ENCODE assay signal across 15 mouse cellular contexts in the genomic region with DNA sequence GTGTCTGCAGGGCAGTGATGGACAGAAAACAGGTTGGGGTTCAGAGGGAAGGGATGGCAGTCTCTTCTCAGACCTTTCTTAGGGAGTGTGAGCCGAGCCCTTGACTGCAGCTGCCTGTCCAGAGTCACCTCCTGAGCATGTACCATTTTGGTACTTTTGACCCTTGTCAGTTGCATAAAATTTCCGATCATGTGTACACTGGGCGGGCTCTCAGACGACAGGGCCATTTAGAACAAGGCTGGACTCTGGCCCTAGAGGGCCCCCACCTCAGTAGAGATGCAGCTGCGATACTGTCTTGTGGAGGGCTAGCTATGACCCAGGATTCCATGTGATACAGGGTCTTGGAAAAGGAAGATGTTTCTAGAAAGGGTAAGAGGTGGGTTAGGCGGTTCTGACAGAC.
"Had no signal": no experiment of that assay in that cellular context is flagged by ENCODE, and none has a peak within 500 bp of the region (broad histone marks: within the 10 kb centered on the region; RNA-seq: fewer than 3 reads in every experiment).

No protein-coding gene starts in this region.

- DNase-seq: kidney, adult 18-20 months; kidney, postnatal 10 days; kidney, postnatal 4 days; left cerebral cortex, postnatal 4 days; lung, adult 2 months; lung, postnatal 10 days; lung, postnatal 4 days; thymus, postnatal 4 days had no signal

- H3K4me3 ChIP-seq: hindbrain, embryonic 13.5 days; layer of hippocampus, adult 2 months; limb, embryonic 13.5 days; myocyte; neural tube, embryonic 15.5 days had no signal

- H3K27me3 ChIP-seq: limb, embryonic 13.5 days; neural tube, embryonic 15.5 days had no signal

- ATAC-seq: hindbrain, postnatal 0 days had no signal

- H3K9me3 ChIP-seq: neural tube, embryonic 15.5 days had no signal

- H3K4me2 ChIP-seq: hindbrain, embryonic 13.5 days; limb, embryonic 13.5 days; midbrain, embryonic 11.5 days; neural tube, embryonic 15.5 days had no signal

- H3K27ac ChIP-seq: hindbrain, embryonic 13.5 days; hindbrain, postnatal 0 days; layer of hippocampus, adult 2 months; limb, embryonic 13.5 days had no signal

- H3K9ac ChIP-seq: hindbrain, embryonic 13.5 days; limb, embryonic 13.5 days; neural tube, embryonic 15.5 days had no signal
